Mouse (Mus musculus) cortical plate, adult 2 months (tissue): Measurements from ENCODE around the gene Pdcd1lg2.

ENCODE experiments used
- CTCF ChIP-seq: fragments of 200-500 bp; IDR thresholded peaks from 2 replicates; pipeline ENCODE4 v1.5.1; 2011; ENCODE audit warnings: mild to moderate bottlenecking, control low read depth, low read length; ENCODE audit not compliant: insufficient read depth; ENCODE audit errors: extremely low read depth
- POLR2A ChIP-seq: fragments of 200-500 bp; IDR thresholded peaks from 2 replicates; pipeline ENCODE4 v1.6.1; 2011; ENCODE audit warnings: mild to moderate bottlenecking, low read length, control low read depth; ENCODE audit not compliant: insufficient read depth; ENCODE audit errors: extremely low read depth

- TF ChIP-seq CTCF (no peak), POLR2A (no peak)
Observed at GRCm38 (mm10) chr19:29376382-29376781, 34.3 kb upstream of the Pdcd1lg2 start.
